Mouse (Mus musculus) adrenal gland, adult 2 months (tissue): Measurements from ENCODE around the gene Gpr156. TPM values are rescaled to one million over a fixed set of nuclear protein-coding genes. Genes with fewer than 3 reads are reported as not detected.
"Not testable (repeated sequence)": the region's sequence is repeated elsewhere in the genome, so short reads cannot be mapped to it uniquely, and the experiment has no call there.

ENCODE experiments used
- DNase-seq: peaks from one replicate; pipeline ENCODE4 v3.0.0; 2021
- polyA plus RNA-seq: library from polyadenylated mRNA; depleted of rRNA; stranded (reverse); fragments of >200 nt; gene quantifications from 2 replicates; pipeline ENCODE4 v1.2.3, GENCODE M21; 2012
- total RNA-seq, 2 experiments: library from RNA; stranded (reverse); gene quantifications; 2 replicates each; pipeline ENCODE4 v1.2.3; 2021

Gpr156 gene
- total and polyA plus RNA-seq, 3 experiments = 0.04 to 0.07 TPM; not detected in 1

GRCm38 (mm10) chr16:38000178-38000577, 83.9 kb downstream of the Gpr156 start:
- no peak for DNase-seq

DNA sequence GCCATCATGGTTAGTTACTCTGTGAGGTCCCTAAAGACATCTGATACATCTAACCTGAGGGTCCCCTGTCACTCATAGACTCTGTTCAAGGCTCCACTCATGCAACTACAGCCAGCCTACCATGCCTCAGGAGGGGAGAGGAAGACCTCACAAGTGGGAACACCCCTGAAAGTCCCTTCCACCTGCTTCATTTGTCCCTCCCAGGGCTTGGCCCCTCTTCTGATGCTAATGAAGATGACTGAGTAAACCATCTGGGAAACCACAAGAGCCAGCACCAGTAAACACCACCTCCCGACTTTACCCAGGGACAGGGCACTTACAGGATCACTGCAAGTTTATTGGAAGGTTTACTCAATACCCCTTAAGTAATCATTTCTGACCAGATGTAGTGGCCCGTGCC, 85.5 kb downstream of the Gpr156 start:
- no peak for DNase-seq

- DNase-seq = no peak
Measured at GRCm38 (mm10) chr16:38002485-38002884, 86.2 kb downstream of the Gpr156 start.

GRCm38 (mm10) chr16:38004486-38005020, 88.3 kb downstream of the Gpr156 start:
- no peak for DNase-seq

GRCm38 (mm10) chr16:38005471-38005870, 89.2 kb downstream of the Gpr156 start:
- DNase-seq = no peak

GRCm38 (mm10) chr16:38008371-38008770, 92.1 kb downstream of the Gpr156 start:
- no peak for DNase-seq

DNA sequence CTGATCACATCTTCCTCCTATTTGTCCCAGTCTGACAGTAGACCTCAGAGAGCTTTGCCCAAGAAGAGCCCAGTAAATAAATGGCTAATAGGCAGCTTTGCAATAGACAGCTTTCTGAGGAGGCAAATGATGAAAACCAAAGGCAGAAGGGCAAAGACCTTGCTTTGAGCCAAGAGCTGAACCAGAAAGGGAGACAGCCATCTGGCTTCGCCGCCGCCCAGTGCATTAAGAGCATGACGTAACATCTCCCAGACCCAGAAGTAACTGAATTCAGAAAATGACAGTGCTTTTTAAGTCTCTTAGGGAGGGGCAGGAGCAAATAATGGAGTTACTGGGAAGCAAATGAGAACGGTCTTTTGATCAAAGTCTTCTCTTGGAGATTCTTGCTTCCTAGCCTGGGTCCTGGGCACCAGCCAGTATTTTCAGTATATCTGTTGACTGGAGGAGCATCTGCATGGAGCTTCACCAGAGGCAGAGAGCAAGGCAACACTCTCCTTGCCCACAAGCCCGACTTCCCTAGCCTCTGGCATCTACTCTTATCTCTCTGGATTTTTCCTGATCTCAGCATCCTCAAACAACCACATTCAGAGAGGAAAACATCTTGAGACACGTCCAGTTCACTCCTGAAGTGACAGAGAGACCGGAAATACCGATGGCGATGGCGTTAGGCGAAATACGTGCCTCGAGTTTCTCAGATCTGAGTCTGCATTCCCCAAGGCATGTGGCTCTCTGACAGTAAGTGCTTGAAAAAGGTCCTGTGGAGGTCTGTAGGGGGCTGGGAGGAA, 92.9 kb downstream of the Gpr156 start:
- peak; percentile 15 for DNase-seq

DNA sequence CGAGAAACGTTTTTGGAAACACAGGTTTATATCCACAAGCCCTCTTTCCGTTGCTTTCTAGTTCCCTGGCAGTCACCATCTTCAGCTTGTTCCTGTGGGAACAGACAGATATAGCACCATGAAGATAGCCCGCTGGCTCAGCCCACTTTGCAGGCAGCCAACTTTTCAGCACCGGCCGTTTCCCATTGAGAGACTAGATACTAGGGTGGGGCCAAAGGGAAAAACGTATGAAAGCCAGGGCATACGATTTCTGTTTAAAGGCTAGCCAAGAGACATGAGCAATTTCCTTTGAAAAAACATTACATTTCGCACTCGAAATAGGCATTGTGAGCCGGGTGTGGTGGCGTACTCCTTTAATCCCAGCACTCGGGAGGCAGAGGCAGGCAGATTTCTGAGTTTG, 95.2 kb downstream of the Gpr156 start:
- DNase-seq = no peak

GRCm38 (mm10) chr16:38012382-38012781, 96.1 kb downstream of the Gpr156 start:
- DNase-seq = peak; percentile 82

- DNase-seq = no peak
Measured at GRCm38 (mm10) chr16:38012891-38013290, 96.6 kb downstream of the Gpr156 start.

DNA sequence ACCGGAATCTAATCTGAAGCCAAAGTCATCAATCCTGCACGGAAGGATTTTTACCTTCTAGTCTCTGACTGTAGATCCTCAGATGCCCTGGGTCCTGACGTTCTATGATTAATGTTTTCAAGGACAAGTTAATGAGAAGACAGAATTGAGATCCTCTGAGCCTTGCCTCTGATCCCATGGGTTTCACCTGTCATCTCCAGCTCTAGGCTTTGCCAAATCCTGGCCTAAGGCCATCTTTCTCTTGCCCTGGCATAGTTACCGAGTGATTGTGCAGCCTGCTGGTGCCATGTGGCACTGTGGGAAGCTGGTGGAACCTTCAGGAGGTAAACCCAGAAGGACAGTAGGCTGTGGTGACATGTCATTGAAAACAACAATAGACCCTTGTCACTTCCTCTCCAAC, 98.7 kb downstream of the Gpr156 start:
- DNase-seq = peak; percentile 30

GRCm38 (mm10) chr16:38016928-38017524, 100.7 kb downstream of the Gpr156 start:
- DNase-seq = no peak

GRCm38 (mm10) chr16:38017958-38018376, 101.7 kb downstream of the Gpr156 start:
- DNase-seq = no peak

- DNase-seq = no peak
Measured at GRCm38 (mm10) chr16:38032644-38033043, 116.3 kb downstream of the Gpr156 start.

DNA sequence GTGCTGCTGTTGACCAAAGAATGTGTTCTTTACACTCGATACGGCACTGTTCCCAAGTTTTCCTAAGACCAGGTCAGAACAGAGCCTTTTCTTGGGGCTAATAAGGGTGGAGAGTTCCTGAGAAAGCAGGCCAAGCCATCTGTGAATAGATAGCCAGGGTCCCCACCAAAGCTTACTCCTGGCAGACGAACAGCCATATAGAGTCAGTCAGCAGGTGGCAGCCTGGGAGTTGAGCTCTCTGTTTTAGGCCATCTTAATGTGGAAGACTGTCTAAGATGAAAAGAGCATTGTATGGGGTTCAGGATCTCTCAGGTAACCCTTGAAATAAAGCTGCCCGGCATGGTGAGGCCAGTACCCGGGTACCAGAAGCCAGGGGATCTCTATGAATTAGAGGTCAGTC, 116.8 kb downstream of the Gpr156 start:
- DNase-seq = no peak

- not testable (repeated sequence) for DNase-seq
Measured at GRCm38 (mm10) chr16:38038101-38038500, 121.8 kb downstream of the Gpr156 start.

- DNase-seq = no peak
Measured at GRCm38 (mm10) chr16:38042160-38042559, 125.9 kb downstream of the Gpr156 start.

- DNase-seq = no peak
Measured at GRCm38 (mm10) chr16:38044551-38044950, 128.3 kb downstream of the Gpr156 start.

- DNase-seq = no peak
Measured at GRCm38 (mm10) chr16:38047781-38048558, 131.7 kb downstream of the Gpr156 start.
